Mouse (Mus musculus) retina, adult 2 months (tissue): ENCODE measurements around the gene Aco1.

ENCODE experiments used
- DNase-seq: peaks from one replicate; pipeline ENCODE4 v3.0.0-alpha.2; 2012; ENCODE audit warnings: low read depth, low spot score

Aco1 gene

DNA sequence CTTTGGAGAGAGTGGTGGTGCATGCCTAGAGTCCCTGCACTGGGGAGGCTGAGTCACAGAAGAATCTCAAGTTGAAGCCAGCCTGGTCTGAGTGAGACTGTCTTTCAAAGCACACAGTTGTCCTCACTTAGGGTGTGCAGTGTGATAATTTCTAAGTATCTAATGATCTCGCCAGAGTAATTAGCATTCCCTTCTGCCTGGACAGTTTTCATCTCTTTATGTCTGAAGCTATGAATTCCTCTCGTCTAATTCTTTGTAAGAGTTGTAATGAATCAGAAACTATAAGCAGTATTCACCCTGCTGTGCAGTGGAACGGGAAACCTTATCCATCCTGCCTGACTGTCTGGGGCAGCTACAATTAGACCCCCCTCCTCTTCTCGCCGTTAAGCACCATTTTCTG is 64.8 kb downstream of the Aco1 start:
- DNase-seq: no peak

DNA sequence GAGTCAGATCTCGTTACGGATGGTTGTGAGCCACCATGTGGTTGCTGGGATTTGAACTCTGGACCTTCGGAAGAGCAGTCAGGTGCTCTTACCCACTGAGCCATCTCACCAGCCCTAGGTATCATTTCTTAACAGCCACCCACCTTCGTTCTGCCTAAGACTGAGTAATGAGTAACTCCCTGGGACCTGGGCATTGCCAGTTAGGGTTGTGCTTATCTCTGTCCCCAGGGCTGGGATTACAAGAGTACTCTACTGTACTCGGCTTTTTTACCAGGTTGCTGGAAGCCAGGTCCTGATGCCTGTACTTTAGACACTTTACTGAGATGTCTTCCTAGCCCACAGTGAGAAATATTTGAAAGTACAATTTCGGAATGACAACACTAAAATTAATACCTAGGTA is 69.3 kb downstream of the Aco1 start:
- no peak for DNase-seq

DNA sequence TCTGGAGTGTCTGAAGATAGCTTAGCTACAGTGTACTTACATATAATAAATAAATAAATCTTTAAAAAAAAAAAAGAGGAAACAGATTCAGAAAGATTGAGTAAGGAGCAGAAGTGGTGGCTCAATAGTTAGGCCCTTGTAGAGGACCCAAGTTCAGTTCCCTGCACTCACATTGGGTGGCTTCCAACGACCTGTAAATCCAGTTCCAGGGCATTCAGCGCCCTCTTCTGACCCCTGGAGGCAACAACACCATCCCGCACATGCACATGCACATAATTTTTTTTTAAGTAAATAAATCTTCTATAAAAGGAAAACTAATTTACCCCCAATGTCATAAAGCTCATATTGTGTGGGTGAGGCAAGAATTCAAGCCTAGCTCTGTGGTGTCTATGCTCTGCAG is 75.0 kb downstream of the Aco1 start:
- DNase-seq: no peak

DNA sequence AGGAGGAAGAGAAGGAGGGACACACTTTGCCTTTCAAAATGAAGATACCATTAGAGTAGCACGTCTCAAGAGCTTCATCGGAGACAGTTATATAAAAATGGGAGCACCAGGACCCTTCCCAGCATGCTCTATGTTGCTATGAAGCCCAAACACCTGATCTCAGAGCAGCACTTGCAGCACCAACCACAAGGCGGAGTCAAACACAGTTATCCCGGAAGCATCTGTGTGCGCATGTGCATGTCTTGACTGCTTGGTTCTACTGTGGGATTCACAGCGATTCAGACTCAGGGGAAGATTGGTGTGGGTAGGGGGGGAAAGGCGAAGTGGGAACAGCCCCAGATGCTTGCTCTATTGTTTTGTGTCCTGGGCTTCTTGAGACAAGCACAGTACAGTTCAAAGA is 75.5 kb downstream of the Aco1 start:
- no peak for DNase-seq

DNA sequence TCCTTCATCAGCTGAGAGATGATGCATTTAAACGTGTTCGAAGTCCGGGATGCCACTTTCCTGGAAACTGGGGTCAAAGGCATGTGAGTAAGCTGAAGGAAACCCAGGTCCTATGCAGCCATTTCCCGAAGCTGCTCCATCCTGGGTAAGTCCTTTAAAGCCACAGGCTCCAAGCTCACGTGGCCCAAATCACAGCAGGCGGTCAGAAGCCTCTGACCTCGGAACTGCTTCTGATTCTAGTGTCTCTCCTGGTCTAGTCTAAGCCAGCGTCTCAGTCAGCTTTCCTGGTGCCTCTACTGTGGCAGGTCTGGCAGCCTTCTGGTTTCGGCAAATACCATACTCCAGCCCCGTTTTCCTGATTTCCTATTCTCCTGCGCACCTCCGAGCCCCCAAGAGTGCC is 77.6 kb downstream of the Aco1 start:
- no peak for DNase-seq

DNA sequence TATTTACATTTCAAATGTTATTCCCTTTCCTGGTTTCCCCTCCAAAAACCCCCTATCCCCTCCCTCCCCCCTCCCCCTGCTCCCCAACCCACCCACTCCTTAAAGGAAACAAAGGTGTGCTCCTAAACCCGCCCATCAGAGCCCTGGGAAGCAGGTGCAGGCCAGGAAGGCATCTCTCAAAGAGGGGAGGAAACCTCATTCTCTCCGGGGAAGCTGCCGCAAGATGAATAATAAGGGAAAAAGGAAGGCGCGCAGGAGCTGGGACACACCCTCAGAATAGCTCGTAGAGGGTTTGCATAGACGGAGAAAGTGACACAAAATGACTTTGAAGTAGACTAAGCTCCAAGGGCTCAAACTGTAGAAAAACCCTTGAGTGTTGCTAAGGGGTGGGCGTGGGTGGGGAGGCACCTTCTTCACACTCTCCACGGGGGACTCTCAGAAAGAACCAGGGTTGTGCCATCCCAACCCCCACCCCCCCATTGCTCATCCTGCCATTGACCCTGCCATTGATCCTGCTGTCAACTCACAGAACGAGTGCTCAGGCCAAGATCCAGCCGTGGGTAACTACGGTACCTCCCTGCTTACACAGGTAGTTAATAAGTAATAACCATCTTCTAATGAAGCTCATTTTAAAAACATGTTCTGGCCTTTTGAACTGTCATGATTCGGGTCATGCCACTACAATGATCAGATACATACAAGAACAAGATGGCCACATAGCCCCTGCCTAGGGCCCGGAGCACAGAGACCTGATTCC is 78.3 kb downstream of the Aco1 start:
- no peak for DNase-seq

DNA sequence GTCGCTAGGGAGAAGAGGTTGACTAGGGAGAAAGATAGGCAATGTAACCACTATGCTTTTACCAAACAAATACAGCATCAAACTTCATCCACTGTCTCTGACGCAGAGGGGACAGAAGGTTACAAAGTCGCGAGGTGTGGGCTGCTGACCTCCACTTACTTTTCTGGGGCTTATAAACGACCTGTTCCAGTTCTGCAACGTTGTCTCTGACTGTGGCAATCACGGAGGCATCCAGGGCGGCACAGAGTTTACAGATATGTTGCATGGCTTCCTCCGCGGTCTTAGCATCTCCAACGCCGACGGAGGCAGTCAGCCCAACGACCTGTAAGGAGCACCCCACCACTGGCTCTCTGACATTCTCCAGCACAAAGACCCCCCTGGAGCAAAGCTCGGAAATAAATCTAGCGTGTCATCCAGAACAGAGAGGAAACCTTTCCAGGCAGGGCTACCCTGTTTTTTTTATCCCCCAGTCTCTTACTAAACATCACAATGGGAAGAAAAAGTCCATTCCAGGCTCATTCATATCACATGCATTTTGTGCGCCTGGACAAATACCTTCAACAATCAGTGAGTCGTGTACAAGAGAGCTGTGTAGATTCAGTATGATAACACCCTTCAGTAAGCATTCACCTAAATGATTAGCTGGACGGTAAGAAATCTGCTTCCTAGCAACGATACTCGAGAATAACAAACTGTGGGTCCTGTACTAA is 79.2 kb downstream of the Aco1 start:
- no peak for DNase-seq

DNA sequence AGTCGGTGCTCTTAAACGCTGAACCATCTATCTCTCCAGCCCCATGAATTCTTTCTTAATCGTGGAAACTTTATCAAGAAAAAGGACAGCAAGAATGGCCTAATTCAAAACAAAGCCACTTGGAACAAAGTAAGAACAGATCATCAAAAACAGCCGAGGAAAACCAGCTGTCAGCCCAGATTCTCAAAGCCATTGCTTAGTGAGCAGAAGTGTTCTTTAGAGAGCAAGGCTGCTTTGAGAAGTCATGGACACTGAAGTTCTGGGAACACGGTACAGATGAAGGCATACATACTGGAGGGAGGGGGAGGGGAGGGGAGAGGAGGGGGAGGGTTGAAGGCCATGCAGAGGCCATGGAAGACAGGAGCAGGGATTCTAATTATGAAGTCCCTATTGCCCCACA is 83.2 kb downstream of the Aco1 start:
- DNase-seq: no peak

DNA sequence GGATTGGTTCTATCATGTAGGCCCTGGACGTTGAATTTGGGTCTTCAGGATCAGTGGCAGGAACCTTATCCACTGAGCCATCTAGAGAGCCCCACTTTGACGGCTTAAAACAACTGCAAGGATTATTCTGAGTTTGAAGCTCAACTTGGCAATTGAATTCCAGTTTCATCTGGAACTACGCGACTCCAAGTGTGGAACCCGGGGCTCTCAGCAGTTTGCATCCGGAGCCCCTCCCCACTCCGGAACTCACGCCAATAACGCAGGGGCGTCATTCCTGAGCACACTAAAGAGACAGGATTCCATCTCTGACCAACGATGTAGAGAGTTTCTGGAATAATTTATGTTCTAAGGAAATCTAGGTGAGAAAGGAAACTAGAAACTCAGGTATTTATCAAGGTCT is 84.2 kb downstream of the Aco1 start:
- DNase-seq: no peak

DNA sequence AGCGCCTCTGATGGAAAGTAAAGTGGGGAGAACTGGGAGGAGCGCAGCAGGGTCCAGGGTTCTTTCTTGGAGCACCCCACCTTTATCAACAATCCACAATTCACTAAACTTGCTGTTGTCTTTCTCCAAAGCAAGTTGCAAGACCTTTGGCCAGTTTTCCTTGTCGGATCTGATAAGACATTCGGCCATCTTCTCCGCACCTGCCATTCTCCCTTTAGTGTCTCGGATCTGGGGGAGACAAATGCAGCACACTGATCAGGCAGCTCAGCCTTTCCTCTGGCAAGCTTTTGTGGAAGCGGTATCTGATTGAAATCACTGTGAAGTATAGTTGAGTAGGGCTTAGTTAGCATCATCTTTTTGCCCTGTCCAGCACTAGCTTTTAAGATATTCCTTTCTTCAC is 85.0 kb downstream of the Aco1 start:
- DNase-seq: no peak

DNA sequence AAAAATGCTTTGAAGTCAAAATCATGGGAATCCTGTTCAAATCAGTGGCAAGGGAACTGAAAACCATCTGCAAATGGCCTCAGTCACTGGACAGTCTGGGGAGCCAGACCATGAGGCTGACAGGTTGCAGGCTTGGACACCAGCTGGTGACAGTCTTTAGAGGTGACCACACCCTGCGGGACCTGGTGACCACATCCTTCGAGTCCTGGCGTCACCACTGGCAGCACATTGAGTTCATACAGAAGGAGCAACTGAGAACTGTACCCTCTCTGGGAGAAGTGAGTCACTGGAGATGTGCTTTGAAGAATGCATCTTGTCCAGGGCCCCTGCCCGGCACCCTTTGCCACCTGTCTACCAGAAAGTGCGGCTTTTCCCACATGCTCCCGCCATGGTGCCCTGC is 86.8 kb downstream of the Aco1 start:
- DNase-seq: no peak

DNA sequence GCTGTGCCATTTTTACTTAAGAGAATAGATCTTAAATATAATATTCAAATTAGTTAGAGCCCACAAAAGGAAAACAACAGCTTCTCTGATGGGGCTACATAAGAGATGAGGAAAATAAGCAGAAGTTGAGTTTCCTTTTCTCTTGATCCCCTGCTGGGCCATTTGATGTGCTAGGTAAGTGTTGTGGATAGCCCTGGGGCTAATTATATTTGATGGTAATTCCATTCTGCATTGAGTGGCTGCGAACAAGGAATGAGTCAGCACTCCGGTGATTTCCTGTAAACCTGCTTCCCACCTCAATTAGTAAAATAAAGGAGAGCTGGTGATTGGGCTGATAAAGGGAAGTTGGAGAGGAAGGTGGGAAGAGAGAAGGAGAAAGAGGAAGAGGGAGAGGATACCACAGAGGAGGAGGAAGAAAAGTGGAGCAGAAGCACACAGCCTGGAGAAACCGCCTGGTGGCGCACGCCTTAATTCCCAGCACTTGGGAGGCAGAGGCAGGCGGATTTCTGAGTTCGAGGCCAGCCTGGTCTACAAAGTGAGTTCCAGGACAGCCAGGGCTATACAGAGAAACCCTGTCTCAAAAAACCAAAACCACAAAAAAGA is 90.3 kb downstream of the Aco1 start:
- no peak for DNase-seq

DNA sequence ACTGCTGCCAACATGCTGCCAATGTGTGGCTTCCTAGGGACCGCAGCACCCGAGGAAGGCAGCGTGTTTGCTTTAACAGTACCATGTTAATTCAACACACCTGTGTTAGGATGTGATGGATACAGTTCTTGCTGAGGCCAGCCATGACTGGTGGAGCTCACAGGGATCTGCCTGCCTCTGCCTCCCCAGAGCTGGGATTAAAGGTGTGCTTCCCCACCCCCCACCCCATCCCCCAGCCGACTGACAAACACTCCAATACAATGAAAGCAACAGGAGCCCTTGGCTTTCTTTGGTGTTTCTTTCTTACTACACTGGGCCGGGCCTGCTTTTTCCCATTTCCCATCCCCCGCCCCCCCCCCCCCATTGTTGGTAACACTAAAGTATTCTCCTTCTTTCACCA is 91.4 kb downstream of the Aco1 start:
- no peak for DNase-seq

DNA sequence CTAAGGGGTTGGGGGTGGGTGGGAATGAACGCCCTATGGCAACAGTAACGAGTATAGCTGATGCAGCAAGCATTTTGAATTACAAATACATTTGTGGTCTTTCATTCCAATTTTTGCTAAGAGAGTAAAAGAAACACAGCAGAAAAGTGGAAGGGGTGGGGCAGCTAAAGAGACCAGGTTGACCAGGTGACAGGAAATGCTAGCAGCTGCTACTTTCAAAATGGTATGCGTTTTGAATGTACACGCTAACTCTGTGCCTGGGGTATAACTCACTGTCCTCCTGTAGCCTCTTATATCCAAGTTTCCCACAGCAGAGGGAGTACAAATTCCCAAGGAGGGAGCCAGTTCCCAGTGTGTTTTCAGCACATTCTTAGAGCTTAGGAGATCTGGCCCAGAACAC is 93.9 kb downstream of the Aco1 start:
- DNase-seq: no peak

DNA sequence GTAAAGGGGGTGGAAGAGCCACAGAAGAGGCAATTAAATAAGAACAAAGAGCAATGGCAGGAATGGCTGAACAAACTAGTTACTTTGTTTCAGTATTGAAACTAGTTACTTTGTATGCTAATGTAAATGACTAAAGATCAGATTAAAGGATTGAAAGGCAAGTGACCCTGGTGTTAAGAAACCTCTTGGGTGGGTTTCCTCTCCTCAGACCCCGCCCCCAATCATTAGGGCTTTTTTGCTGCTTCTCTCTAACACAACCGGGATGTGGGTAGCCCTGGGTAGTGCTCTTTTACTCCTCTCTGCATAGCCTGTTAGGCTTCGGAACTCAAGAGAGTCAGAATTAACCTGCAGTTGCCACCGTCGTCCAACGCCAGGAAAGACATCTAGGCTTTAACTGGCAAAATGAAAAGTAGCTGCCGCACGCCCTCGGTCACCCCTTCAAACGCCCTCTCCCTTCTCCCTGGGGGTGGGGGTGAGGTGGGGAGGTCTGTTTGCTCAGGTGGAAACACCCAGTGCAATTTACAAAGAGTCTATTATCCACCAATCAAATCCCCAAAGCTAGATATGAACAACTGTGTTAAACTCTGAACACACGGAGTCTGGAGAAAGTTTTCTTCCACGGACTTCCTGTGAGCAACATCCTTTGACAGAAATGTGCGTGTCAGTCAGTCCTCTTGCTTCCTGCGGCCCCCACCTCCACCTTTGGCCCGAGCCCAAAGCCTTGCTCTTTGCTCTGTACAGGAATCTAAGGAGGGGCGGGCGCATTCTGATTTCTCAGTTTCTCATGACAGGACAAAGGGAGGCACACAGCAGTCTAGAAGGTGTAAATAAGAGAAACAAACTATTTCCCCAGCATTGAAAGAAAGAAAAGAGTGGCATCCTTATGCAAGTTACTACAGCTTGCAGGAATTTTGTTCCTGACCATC is 95.9 kb downstream of the Aco1 start:
- no peak for DNase-seq

DNA sequence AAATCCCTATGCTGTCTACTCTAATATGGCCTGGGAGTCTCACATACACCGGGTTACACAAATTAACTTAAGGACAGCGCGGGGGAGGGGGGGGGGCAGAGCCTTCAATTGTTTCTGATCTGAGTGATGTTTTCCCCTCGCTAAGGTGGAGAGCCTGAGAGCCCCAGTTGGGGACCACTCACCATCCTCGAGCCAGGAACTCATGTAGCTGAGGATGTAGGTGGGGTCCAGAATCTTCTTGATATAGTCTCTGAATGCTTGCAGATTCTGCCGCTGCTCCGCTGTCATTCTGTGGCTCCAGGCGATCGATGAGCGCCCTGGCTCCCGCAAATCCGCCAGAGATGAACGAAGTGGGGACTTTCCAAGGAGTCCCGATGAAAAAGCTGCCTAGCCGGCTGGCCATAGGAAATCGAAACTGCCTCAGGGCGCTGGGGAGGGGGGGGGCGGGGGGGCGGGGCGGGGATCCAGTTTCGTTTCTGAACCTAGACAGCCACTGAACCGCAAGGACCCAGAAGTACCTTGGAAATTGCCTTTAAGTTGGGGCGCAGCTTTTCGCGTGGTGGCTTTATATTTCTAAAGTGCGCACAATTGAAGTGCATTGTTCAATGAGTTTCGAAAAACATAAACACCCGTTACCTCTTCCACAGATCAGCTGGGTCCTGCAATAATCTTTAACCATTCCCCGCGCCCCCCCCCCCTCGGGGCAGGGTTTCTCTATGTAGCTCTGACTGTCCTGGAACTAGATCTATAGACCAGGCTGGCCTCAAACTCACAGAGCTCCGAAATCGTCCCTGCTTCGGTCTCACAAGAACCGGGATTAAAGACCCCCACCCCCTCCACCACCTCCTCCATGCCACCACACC is 96.8 kb downstream of the Aco1 start, which contains the start of gene Ddx58:
Gene Ddx58, minus strand, starts transcription at position 420 of the 863 bp plus-strand sequence.
- DNase-seq: no peak

DNA sequence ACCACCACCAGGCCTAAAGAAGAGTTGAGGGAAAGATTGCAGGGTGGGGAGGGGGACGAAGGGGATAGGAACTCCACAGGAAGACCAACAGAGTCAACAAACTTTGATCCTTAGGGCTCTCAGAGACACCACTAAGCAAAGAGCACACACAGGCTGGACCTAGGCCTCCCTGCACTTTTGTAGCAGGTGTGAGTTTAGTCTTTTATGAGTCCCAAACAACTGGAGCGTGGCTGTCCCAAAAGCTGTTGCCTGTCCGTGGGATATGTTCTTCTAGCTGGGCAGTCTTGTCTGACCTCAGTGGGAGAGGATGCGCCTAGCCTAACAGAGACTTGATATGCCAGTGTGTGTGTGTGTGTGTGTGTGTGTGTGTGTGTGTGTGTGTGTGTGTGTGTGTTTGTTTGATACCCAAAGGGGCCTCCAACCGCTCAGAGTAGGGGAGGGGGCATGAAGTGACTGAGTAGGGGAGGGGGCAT is 97.4 kb downstream of the Aco1 start:
- DNase-seq: no peak

DNA sequence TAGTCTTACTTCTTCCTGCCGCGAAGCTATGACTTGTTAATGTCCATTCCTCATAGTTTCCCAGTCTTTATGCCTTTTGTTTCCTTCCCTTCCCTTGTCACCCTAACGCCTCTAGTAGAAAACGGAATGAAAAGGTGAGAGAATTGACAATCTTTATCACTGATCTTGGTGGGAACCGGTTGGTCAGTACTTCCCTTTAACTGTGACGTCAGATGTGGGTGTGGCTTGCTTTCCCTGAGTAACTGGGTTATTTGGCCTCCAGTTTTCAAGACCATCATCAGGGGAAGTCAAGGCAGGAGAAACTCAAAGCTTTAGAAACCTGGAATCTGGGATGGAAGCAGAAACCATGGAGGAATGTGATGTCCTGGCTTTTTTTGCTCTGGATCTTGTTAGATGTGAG is 99.0 kb downstream of the Aco1 start:
- no peak for DNase-seq

DNA sequence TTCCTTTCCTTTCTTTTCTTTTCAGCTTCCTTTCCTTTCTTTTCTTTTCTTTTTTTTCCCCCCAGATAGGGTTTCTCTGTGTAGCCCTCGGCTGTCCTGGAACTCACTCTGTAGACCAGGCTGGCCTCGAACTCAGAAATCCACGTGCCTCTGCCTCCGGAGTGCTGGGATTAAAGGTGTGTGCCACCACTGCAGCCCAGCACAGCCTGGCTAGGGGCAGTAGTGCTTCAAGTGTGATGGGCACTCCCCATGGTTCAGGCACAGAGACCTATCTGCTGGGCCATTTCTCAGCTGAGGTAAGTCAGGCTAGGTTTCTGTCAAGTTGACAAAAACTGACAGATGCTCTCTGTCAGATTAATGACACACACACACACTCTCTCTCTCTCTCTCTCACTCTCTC is 100.1 kb downstream of the Aco1 start:
- no peak for DNase-seq

DNA sequence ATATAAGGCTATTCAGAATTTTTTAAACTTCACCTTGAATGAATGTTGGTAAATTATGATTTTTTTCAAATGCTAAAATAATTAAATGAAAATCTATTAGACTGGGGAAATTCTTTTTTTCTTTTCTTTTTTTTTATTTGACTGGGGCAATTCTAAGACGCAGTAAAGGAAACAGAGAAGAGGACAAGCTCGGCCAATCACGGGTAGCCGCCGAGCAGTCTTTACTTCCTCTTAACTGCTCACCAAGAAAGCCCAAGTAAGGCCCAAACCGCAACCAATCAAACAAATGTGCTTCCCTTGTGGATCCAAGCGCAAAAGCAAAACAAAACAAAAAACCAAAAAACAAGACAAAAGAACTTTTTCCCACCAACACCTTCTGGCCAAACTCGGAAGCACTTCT is 101.2 kb downstream of the Aco1 start:
- DNase-seq: no peak
